Mouse (Mus musculus) spleen, adult 2 months (tissue): Measurements from ENCODE around the gene Lclat1.

ENCODE experiments used
- CTCF ChIP-seq: fragments of 200-500 bp; IDR thresholded peaks from 2 replicates; pipeline ENCODE4 v1.5.1; 2011; ENCODE audit warnings: mild to moderate bottlenecking, inconsistent platforms; ENCODE audit not compliant: insufficient read depth, insufficient read length, insufficient replicate concordance; ENCODE audit errors: extremely low read depth
- POLR2A ChIP-seq: fragments of 200-500 bp; IDR thresholded peaks from 2 replicates; pipeline ENCODE4 v1.6.1; 2011; ENCODE audit warnings: low read depth, low read length, inconsistent platforms

DNA sequence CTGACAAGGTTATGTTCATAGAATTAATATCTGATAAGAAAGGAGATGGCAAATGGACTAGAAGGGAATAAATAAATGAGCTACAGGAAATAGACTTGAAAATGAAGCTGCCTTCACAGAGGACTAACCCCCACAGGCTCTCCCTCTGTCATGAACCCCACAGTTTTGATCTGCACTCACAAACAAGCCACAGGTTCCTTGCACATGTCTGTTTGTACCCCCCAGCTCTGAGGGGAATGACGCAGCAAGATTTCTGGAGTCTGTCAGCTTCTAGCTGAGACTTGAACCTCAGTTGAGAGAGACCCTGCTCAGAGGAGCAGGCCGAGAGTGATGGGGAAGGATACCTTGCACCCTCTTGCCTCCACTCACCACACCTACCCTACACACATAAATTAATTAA is 124.8 kb downstream of the Lclat1 start:
- TF ChIP-seq CTCF: no peak
- no peak for TF ChIP-seq POLR2A
